Comparison of ENCODE assay signal across 27 mouse cellular contexts in genomic region chr9:77725448-77725847, GRCm38 (mm10).
"Had no signal": no experiment of that assay in that cellular context is flagged by ENCODE, and none has a peak within 500 bp of the region (broad histone marks: within the 10 kb centered on the region; RNA-seq: fewer than 3 reads in every experiment).

No protein-coding gene starts in this region.

- H3K27ac ChIP-seq: gastrocnemius, adult 2 months; heart, embryonic 10.5 days; hindbrain, embryonic 10.5 days; hindbrain, embryonic 12.5 days; hindbrain, embryonic 14.5 days; intestine, embryonic 15.5 days; kidney, embryonic 15.5 days; kidney, postnatal 0 days; limb, embryonic 13.5 days; limb, embryonic 15.5 days; liver, embryonic 13.5 days; liver, embryonic 15.5 days had no signal

- ATAC-seq: hindbrain, embryonic 16.5 days; inflammation-experienced regulatory T-cells, adult 6 months; intestine, embryonic 15.5 days; intestine, postnatal 0 days had no signal

- DNase-seq: gastrocnemius, adult 2 months; gastrocnemius, postnatal 10 days; gastrocnemius, postnatal 25 days; heart, adult 11 months; heart, postnatal 10 days; heart, postnatal 4 days; kidney, adult 18-20 months; kidney, adult 9 months; kidney, postnatal 14 days; layer of hippocampus, adult 9-11 months; layer of hippocampus, postnatal 36 days; left cerebral cortex, postnatal 4 days; liver, embryonic 13.5 days had no signal

- H3K4me3 ChIP-seq: gastrocnemius, adult 2 months; heart, embryonic 10.5 days; heart, embryonic 12.5 days; hindbrain, embryonic 10.5 days; hindbrain, embryonic 12.5 days; intestine, embryonic 15.5 days; kidney, embryonic 15.5 days; limb, embryonic 13.5 days; limb, embryonic 15.5 days; liver, embryonic 13.5 days; liver, embryonic 15.5 days had no signal

- H3K36me3 ChIP-seq: heart, embryonic 10.5 days; heart, embryonic 12.5 days; hindbrain, embryonic 10.5 days; hindbrain, embryonic 12.5 days; intestine, embryonic 15.5 days; kidney, embryonic 15.5 days; limb, embryonic 13.5 days; limb, embryonic 15.5 days; liver, embryonic 13.5 days; liver, embryonic 15.5 days had no signal

- H3K4me1 ChIP-seq: heart, embryonic 10.5 days; hindbrain, embryonic 12.5 days; kidney, embryonic 15.5 days; limb, embryonic 13.5 days; limb, embryonic 15.5 days; liver, embryonic 13.5 days; liver, embryonic 15.5 days had no signal

- H3K27me3 ChIP-seq: heart, embryonic 12.5 days; hindbrain, embryonic 12.5 days; intestine, embryonic 15.5 days; kidney, embryonic 15.5 days; limb, embryonic 13.5 days; limb, embryonic 15.5 days; liver, embryonic 13.5 days; liver, embryonic 15.5 days had no signal
